7 mouse cellular contexts compared by ENCODE assay signal in genomic region chr5:137532808-137533116, GRCm38 (mm10). TPM values are rescaled to one million over a fixed set of nuclear protein-coding genes. Genes with fewer than 3 reads are reported as not detected.
DNase-seq lines count a peak whose midpoint lies in the region; ATAC-seq and TF ChIP-seq lines count a peak whose summit lies in the region.

No protein-coding gene starts in this region.

- TF ChIP-seq POLR2A in small intestine, adult 2 months (IDR thresholded peaks at IDR 0.05; ENCODE audit: low read depth, low read length) = no peak

- H3K4me2 ChIP-seq in lung, embryonic 15.5 days = peak overlapping the region; percentile 96
- peak overlapping the region; percentile 98 for H3K4me2 ChIP-seq in limb, embryonic 13.5 days (replicated peaks)

- H3K4me1 ChIP-seq in lung, embryonic 15.5 days = peaks cover 16% of the 10 kb centered on the region; the same call in 1 of the 2 replicates
- peaks cover 55% of the 10 kb centered on the region for H3K4me1 ChIP-seq in erythroblast, embryonic 14.5 days (ENCODE audit: control insufficient read depth)
- peaks cover 25% of the 10 kb centered on the region for H3K4me1 ChIP-seq in limb, embryonic 13.5 days
- peaks cover 6% of the 10 kb centered on the region for H3K4me1 ChIP-seq in small intestine, adult 2 months (ENCODE audit: control insufficient read depth, insufficient read depth, insufficient read length, low read length)

- H3K36me3 ChIP-seq in lung, embryonic 15.5 days = peaks cover 25% of the 10 kb centered on the region
- peaks cover 31% of the 10 kb centered on the region for H3K36me3 ChIP-seq in erythroblast, embryonic 14.5 days (ENCODE audit: control insufficient read depth)
- peaks cover 25% of the 10 kb centered on the region for H3K36me3 ChIP-seq in limb, embryonic 13.5 days
- peaks cover 25% of the 10 kb centered on the region for H3K36me3 ChIP-seq in small intestine, adult 2 months (ENCODE audit: control insufficient read depth, insufficient read depth, low read length)

- H3K27ac ChIP-seq in lung, embryonic 15.5 days = peak overlapping the region; percentile 94
- H3K27ac ChIP-seq in limb, embryonic 13.5 days = peak overlapping the region; percentile 95
- H3K27ac ChIP-seq in small intestine, adult 2 months (ENCODE audit: insufficient read depth, low read depth, low read length) = peak overlapping the region; percentile 93

- H3K9ac ChIP-seq in lung, embryonic 15.5 days = peak overlapping the region; percentile 84
- peak overlapping the region; percentile 93 for H3K9ac ChIP-seq in limb, embryonic 13.5 days

- H3K9me3 ChIP-seq in lung, embryonic 15.5 days = no peaks in the 10 kb centered on the region
- no peaks in the 10 kb centered on the region for H3K9me3 ChIP-seq in erythroblast, embryonic 14.5 days (ENCODE audit: control insufficient read depth, low read length)
- H3K9me3 ChIP-seq in limb, embryonic 13.5 days = no peaks in the 10 kb centered on the region

- H3K4me3 ChIP-seq in lung, embryonic 15.5 days = peak overlapping the region; percentile 87
- peak overlapping the region; percentile 89 for H3K4me3 ChIP-seq in erythroblast, embryonic 14.5 days (replicated peaks)
- H3K4me3 ChIP-seq in limb, embryonic 13.5 days = peak overlapping the region; percentile 86
- peak overlapping the region; percentile 88 for H3K4me3 ChIP-seq in small intestine, adult 2 months (ENCODE audit: low read depth, low read length)

- peak; percentile 3; the same call in 1 of the 2 replicates for ATAC-seq in lung, embryonic 15.5 days (ENCODE audit: borderline replicate concordance, extremely low read depth, low FRiP score, low TSS enrichment)
- peak; percentile 3; the same call in 1 of the 2 replicates for ATAC-seq in limb, embryonic 13.5 days (ENCODE audit: low FRiP score, low read depth)
- ATAC-seq in monocyte, adult 5-6 weeks (replicated peaks; ENCODE audit: insufficient number of reproducible peaks, low FRiP score, low TSS enrichment, poor library complexity, severe bottlenecking) = no peak; the same call in 1 of the 2 replicates

- DNase-seq in lung, adult 18-20 months = no peak
- DNase-seq in frontal cortex, postnatal 36 days (ENCODE audit: low spot score in 2 of 2) = no peak

- TF ChIP-seq CTCF in small intestine, adult 2 months (IDR thresholded peaks at IDR 0.05; ENCODE audit: extremely low read depth, insufficient read length, insufficient replicate concordance, low read depth, low read length) = no peak

- H3K27me3 ChIP-seq in lung, embryonic 15.5 days = no peaks in the 10 kb centered on the region
- H3K27me3 ChIP-seq in erythroblast, embryonic 14.5 days (ENCODE audit: control insufficient read depth) = peaks cover 12% of the 10 kb centered on the region
- no peaks in the 10 kb centered on the region for H3K27me3 ChIP-seq in limb, embryonic 13.5 days
- H3K27me3 ChIP-seq in small intestine, adult 2 months (ENCODE audit: control insufficient read depth, insufficient read depth, low read length) = no peaks in the 10 kb centered on the region

- 1% methylated on average over 9 of the region's 12 CpGs for WGBS in lung, embryonic 15.5 days
- 0% methylated on average over 9 of the region's 12 CpGs for WGBS in limb, embryonic 13.5 days
- WGBS in small intestine, adult 2 months = 0% methylated on average over 12 of the region's 12 CpGs

RNA-seq across cellular contexts. Expression of gene Epo, which starts 0.3 kb away (rescaled TPM):
- 0.55 and 0.66 TPM in 2 replicates for polyA plus RNA-seq in lung, embryonic 15.5 days (2015; fragmentation: Nextera tagmentation; extraction: Ambion mirVana)
- not detected in 2 replicates for polyA plus RNA-seq in erythroblast, embryonic 14.5 days (2012)
- polyA plus RNA-seq in limb, embryonic 13.5 days (2015; fragmentation: Nextera tagmentation; extraction: Ambion mirVana) = 0.78 and 0.86 TPM in 2 replicates
- not detected in 2 replicates for polyA plus RNA-seq in small intestine, adult 2 months (2012; rRNA removed)
- not detected in 3 replicates for total RNA-seq in monocyte, adult 5-6 weeks (2017)

RNA-seq across cellular contexts. Expression of gene Gnb2, which starts 0.5 kb away (rescaled TPM):
- polyA plus RNA-seq in lung, embryonic 15.5 days (2015; fragmentation: Nextera tagmentation; extraction: Ambion mirVana) = 414 and 437 TPM in 2 replicates
- polyA plus RNA-seq in erythroblast, embryonic 14.5 days (2012) = 59.2 and 65.3 TPM in 2 replicates
- polyA plus RNA-seq in limb, embryonic 13.5 days (2015; fragmentation: Nextera tagmentation; extraction: Ambion mirVana) = 343 and 352 TPM in 2 replicates
- polyA plus RNA-seq in small intestine, adult 2 months (2012; rRNA removed) = 534 and 1,215 TPM in 2 replicates
- total RNA-seq in monocyte, adult 5-6 weeks (2017) = 361 to 408 TPM (median 386 TPM) in 3 replicates

RNA-seq across cellular contexts. Expression of gene Gigyf1, which starts 14.4 kb away (rescaled TPM):
- polyA plus RNA-seq in lung, embryonic 15.5 days (2015; fragmentation: Nextera tagmentation; extraction: Ambion mirVana) = 11.8 and 12.1 TPM in 2 replicates
- polyA plus RNA-seq in erythroblast, embryonic 14.5 days (2012) = 2.4 and 2.6 TPM in 2 replicates
- 16.1 and 16.7 TPM in 2 replicates for polyA plus RNA-seq in limb, embryonic 13.5 days (2015; fragmentation: Nextera tagmentation; extraction: Ambion mirVana)
- 7.3 and 15.7 TPM in 2 replicates for polyA plus RNA-seq in small intestine, adult 2 months (2012; rRNA removed)
- 11.9 to 24.2 TPM (median 12.0 TPM) in 3 replicates for total RNA-seq in monocyte, adult 5-6 weeks (2017)

RNA-seq across cellular contexts. Expression of gene Actl6b, which starts 20.6 kb away (rescaled TPM):
- 0.24 and 0.71 TPM in 2 replicates for polyA plus RNA-seq in lung, embryonic 15.5 days (2015; fragmentation: Nextera tagmentation; extraction: Ambion mirVana)
- polyA plus RNA-seq in erythroblast, embryonic 14.5 days (2012) = not detected in 2 replicates
- polyA plus RNA-seq in limb, embryonic 13.5 days (2015; fragmentation: Nextera tagmentation; extraction: Ambion mirVana) = 0.45 and 0.93 TPM in 2 replicates
- 0.47 and 1.0 TPM in 2 replicates for polyA plus RNA-seq in small intestine, adult 2 months (2012; rRNA removed)
- not detected in 3 replicates for total RNA-seq in monocyte, adult 5-6 weeks (2017)

RNA-seq across cellular contexts. Expression of gene Pop7, which starts 30.4 kb away (rescaled TPM):
- 54.1 and 58.4 TPM in 2 replicates for polyA plus RNA-seq in lung, embryonic 15.5 days (2015; fragmentation: Nextera tagmentation; extraction: Ambion mirVana)
- 7.1 and 9.3 TPM in 2 replicates for polyA plus RNA-seq in erythroblast, embryonic 14.5 days (2012)
- polyA plus RNA-seq in limb, embryonic 13.5 days (2015; fragmentation: Nextera tagmentation; extraction: Ambion mirVana) = 48.4 and 54.0 TPM in 2 replicates
- 23.1 and 36.6 TPM in 2 replicates for polyA plus RNA-seq in small intestine, adult 2 months (2012; rRNA removed)
- 9.7 to 27.5 TPM (median 20.4 TPM) in 3 replicates for total RNA-seq in monocyte, adult 5-6 weeks (2017)
